Mouse (Mus musculus) erythroblast, embryonic 14.5 days (primary cell): ENCODE results near the gene Ica1. TPM values are rescaled to one million over a fixed set of nuclear protein-coding genes. Genes with fewer than 3 reads are reported as not detected.

Experiments used
- H3K27me3 ChIP-seq: 2 replicates; pipeline ENCODE4 v1.6.1; 2012; ENCODE audit warnings: inconsistent platforms; ENCODE audit not compliant: control insufficient read depth
- H3K36me3 ChIP-seq: 2 replicates; pipeline ENCODE4 v1.6.1; 2012; ENCODE audit warnings: mild to moderate bottlenecking, inconsistent platforms; ENCODE audit not compliant: control insufficient read depth
- H3K4me1 ChIP-seq: 2 replicates; pipeline ENCODE4 v1.6.1; 2012; ENCODE audit warnings: inconsistent platforms; ENCODE audit not compliant: control insufficient read depth
- H3K4me3 ChIP-seq: replicated peaks from 2 replicates; pipeline ENCODE3; 2012; ENCODE audit warnings: moderate library complexity, mild to moderate bottlenecking, inconsistent platforms
- H3K9me3 ChIP-seq: 2 replicates; pipeline ENCODE4 v1.6.1; 2012; ENCODE audit warnings: low read length, inconsistent platforms, mixed read lengths; ENCODE audit not compliant: control insufficient read depth
- GATA1 ChIP-seq: IDR thresholded peaks from 2 replicates; pipeline ENCODE4 v1.6.1; 2012; ENCODE audit warnings: low read length, inconsistent platforms, mixed read lengths
- TAL1 ChIP-seq: IDR thresholded peaks from 3 replicates; pipeline ENCODE4 v1.6.1; 2012; ENCODE audit warnings: low read length, inconsistent platforms, mixed read lengths
- polyA plus RNA-seq: library from polyadenylated mRNA; stranded (reverse); fragments of >175 nt; gene quantifications from 2 replicates; pipeline ENCODE4 v1.2.3, GENCODE M21; 2012

Gene Ica1
- polyA plus RNA-seq, 1 experiment = 0.15 TPM

- Histone ChIP-seq H3K4me1 (no peaks in the 10 kb centered on the region; the same call in 1 of the 2 replicates), H3K36me3 (no peaks in the 10 kb centered on the region), H3K9me3 (no peaks in the 10 kb centered on the region), H3K27me3 (no peaks in the 10 kb centered on the region), H3K4me3 (no peak overlapping the region)
- TF ChIP-seq TAL1 = no peak
- TF ChIP-seq GATA1 = no peak
These were observed 43.2 kb downstream of the Ica1 start for GRCm38 (mm10) chr6:8735044-8735443.

GRCm38 (mm10) chr6:8732492-8732891, 45.8 kb downstream of the Ica1 start:
- Histone ChIP-seq H3K9me3 (no peaks in the 10 kb centered on the region), H3K36me3 (no peaks in the 10 kb centered on the region), H3K4me3 (no peak overlapping the region), H3K27me3 (no peaks in the 10 kb centered on the region), H3K4me1 (no peaks in the 10 kb centered on the region; the same call in 1 of the 2 replicates)
- TF ChIP-seq TAL1 (no peak), GATA1 (no peak)

- H3K27me3 ChIP-seq = no peaks in the 10 kb centered on the region
- TF ChIP-seq GATA1 (no peak), TAL1 (no peak)
- H3K9me3 ChIP-seq = no peaks in the 10 kb centered on the region
- no peaks in the 10 kb centered on the region; the same call in 1 of the 2 replicates for H3K4me1 ChIP-seq
- H3K4me3 ChIP-seq = no peak overlapping the region
- no peaks in the 10 kb centered on the region for H3K36me3 ChIP-seq
These were observed 46.6 kb downstream of the Ica1 start for GRCm38 (mm10) chr6:8731656-8732191.

GRCm38 (mm10) chr6:8730433-8730832, 47.9 kb downstream of the Ica1 start:
- H3K4me3 ChIP-seq = no peak overlapping the region
- H3K27me3 ChIP-seq = no peaks in the 10 kb centered on the region
- H3K9me3 ChIP-seq = no peaks in the 10 kb centered on the region
- H3K4me1 ChIP-seq = no peaks in the 10 kb centered on the region; the same call in 1 of the 2 replicates
- TF ChIP-seq GATA1 (no peak), TAL1 (no peak)
- no peaks in the 10 kb centered on the region for H3K36me3 ChIP-seq

GRCm38 (mm10) chr6:8727806-8728205, 50.5 kb downstream of the Ica1 start:
- TF ChIP-seq TAL1 (no peak), GATA1 (no peak)
- H3K27me3 ChIP-seq = no peaks in the 10 kb centered on the region
- H3K36me3 ChIP-seq = no peaks in the 10 kb centered on the region
- H3K4me1 ChIP-seq = no peaks in the 10 kb centered on the region
- no peak overlapping the region for H3K4me3 ChIP-seq
- H3K9me3 ChIP-seq = no peaks in the 10 kb centered on the region

- Histone ChIP-seq H3K9me3 (no peaks in the 10 kb centered on the region), H3K36me3 (no peaks in the 10 kb centered on the region), H3K4me1 (no peaks in the 10 kb centered on the region), H3K27me3 (no peaks in the 10 kb centered on the region), H3K4me3 (no peak overlapping the region)
- TF ChIP-seq TAL1 (no peak), GATA1 (no peak)
These were observed 52.7 kb downstream of the Ica1 start for GRCm38 (mm10) chr6:8725610-8726009.

- Histone ChIP-seq H3K27me3 (no peaks in the 10 kb centered on the region), H3K4me1 (no peaks in the 10 kb centered on the region), H3K9me3 (no peaks in the 10 kb centered on the region), H3K36me3 (no peaks in the 10 kb centered on the region), H3K4me3 (no peak overlapping the region)
- TF ChIP-seq GATA1 (no peak), TAL1 (no peak)
These were observed 58.6 kb downstream of the Ica1 start for GRCm38 (mm10) chr6:8719692-8720091.

GRCm38 (mm10) chr6:8717967-8718366, 60.3 kb downstream of the Ica1 start:
- no peak for TF ChIP-seq GATA1
- no peak for TF ChIP-seq TAL1

GRCm38 (mm10) chr6:8716539-8716938, 61.7 kb downstream of the Ica1 start:
- Histone ChIP-seq H3K36me3 (no peaks in the 10 kb centered on the region), H3K4me3 (no peak overlapping the region), H3K9me3 (no peaks in the 10 kb centered on the region), H3K4me1 (no peaks in the 10 kb centered on the region), H3K27me3 (no peaks in the 10 kb centered on the region)
- TF ChIP-seq GATA1 (no peak), TAL1 (no peak)

More at GRCm38 (mm10) chr6:8717967-8718366, 60.3 kb downstream of the Ica1 start:
- H3K9me3 ChIP-seq = no peaks in the 10 kb centered on the region
- H3K27me3 ChIP-seq = no peaks in the 10 kb centered on the region
- no peaks in the 10 kb centered on the region for H3K36me3 ChIP-seq
- H3K4me3 ChIP-seq = no peak overlapping the region
- no peaks in the 10 kb centered on the region for H3K4me1 ChIP-seq

- Histone ChIP-seq H3K27me3 (no peaks in the 10 kb centered on the region), H3K4me3 (no peak overlapping the region), H3K36me3 (no peaks in the 10 kb centered on the region), H3K9me3 (no peaks in the 10 kb centered on the region), H3K4me1 (no peaks in the 10 kb centered on the region)
- TF ChIP-seq GATA1 (no peak), TAL1 (no peak)
These were observed 67.0 kb downstream of the Ica1 start for GRCm38 (mm10) chr6:8711246-8711645.
